Mouse (Mus musculus) cerebellum, adult 9-11 months (tissue): ENCODE results near the gene Stk38l.

Source experiments
- DNase-seq: peaks from one replicate; pipeline ENCODE4 v3.0.0; 2022

Gene Stk38l

GRCm38 (mm10) chr6:146724581-146725383 is at the start of gene Stk38l:
TSS of gene Stk38l (plus strand) at chr6:146724995.
- DNase-seq = peak; percentile 95

GRCm38 (mm10) chr6:146676904-146677303 is 47.9 kb upstream of the Stk38l start:
- no peak for DNase-seq

GRCm38 (mm10) chr6:146678136-146679070 is 46.4 kb upstream of the Stk38l start:
- no peak for DNase-seq

- DNase-seq = no peak
Observed at GRCm38 (mm10) chr6:146683881-146684280, 40.9 kb upstream of the Stk38l start.

GRCm38 (mm10) chr6:146685781-146686308 is 39.0 kb upstream of the Stk38l start:
- no peak for DNase-seq

GRCm38 (mm10) chr6:146686463-146687196 is 38.2 kb upstream of the Stk38l start:
- no peak for DNase-seq

GRCm38 (mm10) chr6:146688010-146688409 is 36.8 kb upstream of the Stk38l start:
- no peak for DNase-seq

- DNase-seq = no peak
Observed at GRCm38 (mm10) chr6:146688861-146689260, 35.9 kb upstream of the Stk38l start.

- DNase-seq = no peak
Observed at GRCm38 (mm10) chr6:146697767-146698166, 27.0 kb upstream of the Stk38l start.

- no peak for DNase-seq
Observed at GRCm38 (mm10) chr6:146698376-146698775, 26.4 kb upstream of the Stk38l start.

- no peak for DNase-seq
Observed at GRCm38 (mm10) chr6:146700461-146700860, 24.3 kb upstream of the Stk38l start.

- DNase-seq = no peak
Observed at GRCm38 (mm10) chr6:146702126-146702881, 22.5 kb upstream of the Stk38l start.

- DNase-seq = no peak
Observed at GRCm38 (mm10) chr6:146703351-146703750, 21.4 kb upstream of the Stk38l start.

- no peak for DNase-seq
Observed at GRCm38 (mm10) chr6:146705631-146706030, 19.2 kb upstream of the Stk38l start.

- no peak for DNase-seq
Observed at GRCm38 (mm10) chr6:146719606-146720005, 5.2 kb upstream of the Stk38l start.

- peak; percentile 31 for DNase-seq
Observed at GRCm38 (mm10) chr6:146723805-146724204, 990 bp upstream of the Stk38l start.

GRCm38 (mm10) chr6:146725384-146725791 is 593 bp downstream of the Stk38l start:
- DNase-seq = no peak

- DNase-seq = no peak
Observed at GRCm38 (mm10) chr6:146731031-146731430, 6.2 kb downstream of the Stk38l start.

GRCm38 (mm10) chr6:146731692-146732091 is 6.9 kb downstream of the Stk38l start:
- DNase-seq = no peak

- DNase-seq = no peak
Observed at GRCm38 (mm10) chr6:146732232-146732631, 7.4 kb downstream of the Stk38l start.

GRCm38 (mm10) chr6:146732676-146733075 is 7.9 kb downstream of the Stk38l start:
- DNase-seq = peak; percentile 14

GRCm38 (mm10) chr6:146733554-146733953 is 8.8 kb downstream of the Stk38l start:
- DNase-seq = no peak
